Mouse (Mus musculus): ENCODE data around the gene Olfr43. TPM values are rescaled to one million over a fixed set of nuclear protein-coding genes. Genes with fewer than 3 reads are reported as not detected.

Olfr43 gene
- not detected for polyA plus RNA-seq (2017; shearing (Covaris generic))

DNA sequence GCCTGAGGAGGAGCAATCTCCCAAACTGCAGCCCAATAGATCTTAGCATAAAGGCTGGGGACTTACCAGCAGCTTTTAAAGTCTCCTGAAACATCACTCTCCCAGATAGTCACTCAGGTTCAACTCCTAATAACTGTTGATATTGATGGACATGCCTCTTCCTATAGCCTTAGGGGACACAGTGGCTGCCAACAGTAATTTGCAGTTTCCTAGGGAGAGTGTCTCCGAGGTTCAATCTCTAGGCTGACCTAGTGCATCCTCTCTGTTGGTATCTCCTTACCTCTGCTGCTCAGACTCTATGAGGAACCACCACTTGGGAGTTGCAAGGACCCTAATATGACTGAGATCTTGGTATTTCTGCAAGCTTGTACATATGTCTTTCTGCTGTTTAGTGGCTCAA lies at the start of gene Olfr43:
Gene Olfr43 (minus strand): TSS at position 101 of the 400 bp plus-strand sequence.

DNA sequence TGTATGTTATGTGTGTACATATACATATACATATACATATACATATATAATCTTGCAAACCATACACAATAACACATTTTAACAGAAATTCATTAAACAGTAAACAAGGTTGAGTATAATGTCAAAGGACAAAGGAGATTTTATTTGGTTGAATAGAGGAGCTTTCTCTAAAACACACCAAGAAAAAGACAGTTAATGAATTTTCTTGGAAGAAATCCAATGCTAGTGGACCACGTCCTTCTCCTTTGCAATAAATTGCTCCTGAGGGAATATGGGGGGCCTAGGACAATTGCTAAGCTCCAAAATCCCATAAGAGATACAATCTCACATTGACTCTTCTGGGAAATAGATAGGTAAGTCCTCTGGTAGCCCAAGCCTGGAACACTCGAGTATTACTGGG lies 48.3 kb upstream of the Olfr43 start, which contains the start of gene Olfr406:
Gene Olfr406 (plus strand): TSS at position 301 of the 400 bp plus-strand sequence.

DNA sequence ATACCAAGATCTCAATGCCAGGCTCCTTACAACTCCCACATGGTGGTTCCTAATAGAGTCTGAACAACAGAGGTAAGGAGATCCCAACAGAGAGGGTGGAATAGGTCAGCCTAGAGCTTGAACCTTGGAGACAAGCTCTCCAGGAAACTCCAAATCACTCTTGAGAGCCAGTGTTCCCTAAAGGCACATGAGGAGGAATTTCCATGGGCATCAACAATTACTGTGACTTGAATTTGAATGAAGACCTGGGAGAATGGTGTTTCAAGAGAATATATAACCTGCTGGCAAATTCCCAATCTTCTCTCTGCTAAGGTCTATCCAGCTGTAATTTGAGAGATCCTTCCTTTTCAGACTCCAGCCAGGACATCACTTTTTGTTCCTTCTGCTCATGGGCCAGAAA lies 25.2 kb downstream of the Olfr43 start, which contains the start of gene Olfr403:
Gene Olfr403 (plus strand): TSS at position 301 of the 400 bp plus-strand sequence.

Other genes starting within 250 kb of the Olfr43 start
- gene Olfr398, start 221.0 kb downstream of the Olfr43 start, polyA plus RNA-seq (2017; shearing (Covaris generic)) = not detected
- gene Olfr139, start 154.8 kb downstream of the Olfr43 start, polyA plus RNA-seq (2017; shearing (Covaris generic)) = not detected
- not detected for gene Olfr399, start 154.8 kb downstream of the Olfr43 start, polyA plus RNA-seq (2017; shearing (Covaris generic))
- gene Zfp616, start 141.4 kb downstream of the Olfr43 start, polyA plus RNA-seq (2017; shearing (Covaris generic)) = not detected
- not detected for gene Olfr401, start 97.7 kb downstream of the Olfr43 start, polyA plus RNA-seq (2017; shearing (Covaris generic))
- not detected for gene Olfr402, start 57.9 kb downstream of the Olfr43 start, polyA plus RNA-seq (2017; shearing (Covaris generic))
- not detected for gene Olfr403, start 25.1 kb downstream of the Olfr43 start, polyA plus RNA-seq (2017; shearing (Covaris generic))
- gene Olfr406, start 48.4 kb upstream of the Olfr43 start, polyA plus RNA-seq (2017; shearing (Covaris generic)) = not detected
- not detected for gene Olfr59, start 72.4 kb upstream of the Olfr43 start, polyA plus RNA-seq (2017; shearing (Covaris generic))
- gene Olfr410, start 126.7 kb upstream of the Olfr43 start, polyA plus RNA-seq (2017; shearing (Covaris generic)) = not detected
- not detected for gene Olfr411, start 141.3 kb upstream of the Olfr43 start, polyA plus RNA-seq (2017; shearing (Covaris generic))
- not detected for gene Olfr412, start 150.7 kb upstream of the Olfr43 start, polyA plus RNA-seq (2017; shearing (Covaris generic))